Mouse (Mus musculus): ENCODE data around the gene Magi1.

GRCm38 (mm10) chr6:93821512-93821911 lies 462.2 kb downstream of the Magi1 start:
- TF ChIP-seq POLR2A (IDR thresholded peaks at IDR 0.05; ENCODE audit: control insufficient read depth, extremely low read depth, insufficient read depth, low read length, poor library complexity) (no peak), CTCF (IDR thresholded peaks at IDR 0.05; ENCODE audit: borderline replicate concordance, control insufficient read depth, extremely low read depth, insufficient read depth, low read length, poor library complexity) (no peak)

All from thymus, adult 2 months (tissue).